Mouse (Mus musculus) forelimb bud, embryonic 11.5 days (tissue): ENCODE results near the gene Krtap31-2.

Experiments
- DNase-seq: peaks from one replicate; pipeline ENCODE4 v3.0.0-alpha.2; 2012; ENCODE audit warnings: low read depth, low spot score

The Krtap31-2 gene

GRCm38 (mm10) chr11:99935991-99936390 lies at the start of gene Krtap31-2:
Krtap31-2 (plus strand) TSS chr11:99936291.
- DNase-seq, result no peak

GRCm38 (mm10) chr11:99907620-99908019 lies 28.5 kb upstream of the Krtap31-2 start, which contains the start of gene Krtap31-1:
Krtap31-1 (plus strand) TSS chr11:99907920.
- DNase-seq, result no peak

- no peak for DNase-seq
Observed at GRCm38 (mm10) chr11:99914451-99914850, 21.6 kb upstream of the Krtap31-2 start, which contains the start of gene Gm11565. Gm11565 (plus strand) TSS chr11:99914751.

- DNase-seq, result no peak
Observed at GRCm38 (mm10) chr11:99937751-99938264, 1.7 kb downstream of the Krtap31-2 start.

GRCm38 (mm10) chr11:99948175-99948574 lies 12.1 kb downstream of the Krtap31-2 start, which contains the start of gene Krtap9-5:
Krtap9-5 (plus strand) TSS chr11:99948475.
- DNase-seq, result no peak

- DNase-seq, result no peak
Observed at GRCm38 (mm10) chr11:99964213-99964612, 28.1 kb downstream of the Krtap31-2 start.

- peak; percentile 9 for DNase-seq
Observed at GRCm38 (mm10) chr11:99965961-99966360, 29.9 kb downstream of the Krtap31-2 start.

- no peak for DNase-seq
Observed at GRCm38 (mm10) chr11:99978953-99979352, 42.9 kb downstream of the Krtap31-2 start, which contains the start of gene Krtap29-1. Krtap29-1 (minus strand) TSS chr11:99979053.

GRCm38 (mm10) chr11:99982731-99983130 lies 46.6 kb downstream of the Krtap31-2 start:
- no peak for DNase-seq

- no peak for DNase-seq
Observed at GRCm38 (mm10) chr11:99983442-99983841, 47.4 kb downstream of the Krtap31-2 start.

GRCm38 (mm10) chr11:99985291-99986092 lies 49.4 kb downstream of the Krtap31-2 start:
- DNase-seq, result no peak

GRCm38 (mm10) chr11:99986180-99986647 lies 50.1 kb downstream of the Krtap31-2 start, which contains the start of gene Krtap16-1:
Krtap16-1 (minus strand) TSS chr11:99986597.
- no peak for DNase-seq
